Mouse (Mus musculus): ENCODE results near the gene Fbxo2. TPM values are rescaled to one million over a fixed set of nuclear protein-coding genes. Genes with fewer than 3 reads are reported as not detected.

The Fbxo2 gene
- polyA plus RNA-seq, 1 experiment = not detected

GRCm38 (mm10) chr4:148121362-148121761, 39.1 kb upstream of the Fbxo2 start:
- H3K4me1 ChIP-seq (ENCODE audit: control insufficient read depth, insufficient read depth, low read length) = no peaks in the 10 kb centered on the region
- no peak overlapping the region for H3K27ac ChIP-seq (ENCODE audit: control insufficient read depth, insufficient read depth, low read depth, low read length, poor library complexity)
- TF ChIP-seq POLR2A (IDR thresholded peaks at IDR 0.05; ENCODE audit: borderline replicate concordance, control insufficient read depth, low read depth, low read length) (no peak), CTCF (IDR thresholded peaks at IDR 0.05; ENCODE audit: control insufficient read depth, insufficient read depth, low read length) (no peak)
- no peak overlapping the region for H3K4me3 ChIP-seq (replicated peaks; ENCODE audit: control insufficient read depth, low read depth, low read length)
- WGBS = 78% methylated on average over 4 of the region's 4 CpGs

- 55% methylated on average over 6 of the region's 6 CpGs for WGBS
- H3K27ac ChIP-seq (ENCODE audit: control insufficient read depth, insufficient read depth, low read depth, low read length, poor library complexity) = no peak overlapping the region
- TF ChIP-seq CTCF (IDR thresholded peaks at IDR 0.05; ENCODE audit: control insufficient read depth, insufficient read depth, low read length) (no peak), POLR2A (IDR thresholded peaks at IDR 0.05; ENCODE audit: borderline replicate concordance, control insufficient read depth, low read depth, low read length) (no peak)
- H3K4me1 ChIP-seq (ENCODE audit: control insufficient read depth, insufficient read depth, low read length) = no peaks in the 10 kb centered on the region
- no peak overlapping the region for H3K4me3 ChIP-seq (replicated peaks; ENCODE audit: control insufficient read depth, low read depth, low read length)
Measured at GRCm38 (mm10) chr4:148121982-148122693, 38.3 kb upstream of the Fbxo2 start.

- H3K4me1 ChIP-seq (ENCODE audit: control insufficient read depth, insufficient read depth, low read length) = no peaks in the 10 kb centered on the region
- H3K27ac ChIP-seq (ENCODE audit: control insufficient read depth, insufficient read depth, low read depth, low read length, poor library complexity) = no peak overlapping the region
- 87% methylated on average over 3 of the region's 3 CpGs for WGBS
- TF ChIP-seq CTCF (IDR thresholded peaks at IDR 0.05; ENCODE audit: control insufficient read depth, insufficient read depth, low read length) = no peak
- no peak for TF ChIP-seq POLR2A (IDR thresholded peaks at IDR 0.05; ENCODE audit: borderline replicate concordance, control insufficient read depth, low read depth, low read length)
- no peak overlapping the region for H3K4me3 ChIP-seq (replicated peaks; ENCODE audit: control insufficient read depth, low read depth, low read length)
Measured at GRCm38 (mm10) chr4:148122694-148123066, 37.7 kb upstream of the Fbxo2 start.

- no peaks in the 10 kb centered on the region; the same call in 1 of the 2 replicates for H3K4me1 ChIP-seq (ENCODE audit: control insufficient read depth, insufficient read depth, low read length)
- H3K4me3 ChIP-seq (replicated peaks; ENCODE audit: control insufficient read depth, low read depth, low read length) = no peak overlapping the region
- WGBS = 47% methylated on average over 1 of the region's 1 CpGs
- H3K27ac ChIP-seq (ENCODE audit: control insufficient read depth, insufficient read depth, low read depth, low read length, poor library complexity) = no peak overlapping the region
- TF ChIP-seq CTCF (IDR thresholded peaks at IDR 0.05; ENCODE audit: control insufficient read depth, insufficient read depth, low read length) (no peak), POLR2A (IDR thresholded peaks at IDR 0.05; ENCODE audit: borderline replicate concordance, control insufficient read depth, low read depth, low read length) (no peak)
Measured at GRCm38 (mm10) chr4:148128241-148128640, 32.2 kb upstream of the Fbxo2 start.

GRCm38 (mm10) chr4:148128672-148129071, 31.7 kb upstream of the Fbxo2 start:
- WGBS = 7% methylated on average over 2 of the region's 2 CpGs
- Histone ChIP-seq H3K4me3 (replicated peaks; ENCODE audit: control insufficient read depth, low read depth, low read length) (no peak overlapping the region), H3K4me1 (ENCODE audit: control insufficient read depth, insufficient read depth, low read length) (no peaks in the 10 kb centered on the region; the same call in 1 of the 2 replicates), H3K27ac (ENCODE audit: control insufficient read depth, insufficient read depth, low read depth, low read length, poor library complexity) (no peak overlapping the region)
- TF ChIP-seq CTCF (IDR thresholded peaks at IDR 0.05; ENCODE audit: control insufficient read depth, insufficient read depth, low read length) = no peak
- no peak for TF ChIP-seq POLR2A (IDR thresholded peaks at IDR 0.05; ENCODE audit: borderline replicate concordance, control insufficient read depth, low read depth, low read length)

- peak within 1 kb of the TSS; percentile 10; the same call in 1 of the 2 replicates for H3K27ac ChIP-seq (ENCODE audit: control insufficient read depth, insufficient read depth, low read depth, low read length, poor library complexity)
- 8% methylated on average over 18 of the region's 18 CpGs for WGBS
- no peaks in the 10 kb centered on the region; the same call in 1 of the 2 replicates for H3K4me1 ChIP-seq (ENCODE audit: control insufficient read depth, insufficient read depth, low read length)
- H3K4me3 ChIP-seq (replicated peaks; ENCODE audit: control insufficient read depth, low read depth, low read length) = no peak within 1 kb of the TSS
- TF ChIP-seq CTCF (IDR thresholded peaks at IDR 0.05; ENCODE audit: control insufficient read depth, insufficient read depth, low read length) (no peak), POLR2A (IDR thresholded peaks at IDR 0.05; ENCODE audit: borderline replicate concordance, control insufficient read depth, low read depth, low read length) (no peak)
Measured at GRCm38 (mm10) chr4:148130133-148130532, 30.3 kb upstream of the Fbxo2 start, which contains the start of gene Mad2l2. Gene Mad2l2 (plus strand): TSS chr4:148130384.

GRCm38 (mm10) chr4:148130561-148131413, 29.6 kb upstream of the Fbxo2 start, which contains the start of gene Draxin:
Gene Draxin (minus strand): TSS chr4:148130698.
- H3K27ac ChIP-seq (ENCODE audit: control insufficient read depth, insufficient read depth, low read depth, low read length, poor library complexity) = peak within 1 kb of the TSS; percentile 10; the same call in 1 of the 2 replicates
- WGBS = 2% methylated on average over 82 of the region's 87 CpGs
- H3K4me3 ChIP-seq (replicated peaks; ENCODE audit: control insufficient read depth, low read depth, low read length) = no peak within 1 kb of the TSS
- H3K4me1 ChIP-seq (ENCODE audit: control insufficient read depth, insufficient read depth, low read length) = no peaks in the 10 kb centered on the region; the same call in 1 of the 2 replicates
- TF ChIP-seq POLR2A (IDR thresholded peaks at IDR 0.05; ENCODE audit: borderline replicate concordance, control insufficient read depth, low read depth, low read length) (no peak), CTCF (IDR thresholded peaks at IDR 0.05; ENCODE audit: control insufficient read depth, insufficient read depth, low read length) (no peak)

GRCm38 (mm10) chr4:148131497-148132081, 28.8 kb upstream of the Fbxo2 start:
- TF ChIP-seq CTCF (IDR thresholded peaks at IDR 0.05; ENCODE audit: control insufficient read depth, insufficient read depth, low read length) = no peak
- no peak for TF ChIP-seq POLR2A (IDR thresholded peaks at IDR 0.05; ENCODE audit: borderline replicate concordance, control insufficient read depth, low read depth, low read length)
- Histone ChIP-seq H3K4me1 (ENCODE audit: control insufficient read depth, insufficient read depth, low read length) (no peaks in the 10 kb centered on the region; the same call in 1 of the 2 replicates), H3K4me3 (replicated peaks; ENCODE audit: control insufficient read depth, low read depth, low read length) (no peak overlapping the region), H3K27ac (ENCODE audit: control insufficient read depth, insufficient read depth, low read depth, low read length, poor library complexity) (no peak overlapping the region)
- 4% methylated on average over 21 of the region's 21 CpGs for WGBS

Data from bone marrow, adult 2 months (tissue).